Mouse (Mus musculus): ENCODE measurements at regions not wholly inside any gene's neighbourhood (a gene's known extent, or its start where the extent isn't known, plus 50 kb on each side); places are given as distances from the start of the nearest gene placed in this dataset.

- no peak for DNase-seq (ENCODE audit: low spot score in 2 of 2)
- intact Hi-C loops (cut with DNase I) = no loop called here
These were observed 248.1 kb upstream of the Nrip1 start for GRCm38 (mm10) chr16:76621715-76622114.

GRCm38 (mm10) chr16:76618295-76618694 is 244.7 kb upstream of the Nrip1 start:
- DNase-seq (ENCODE audit: low spot score in 2 of 2) = peak; percentile 16 to 18
- intact Hi-C loops (cut with DNase I) = no loop called here

GRCm38 (mm10) chr16:76611061-76611460 is 237.4 kb upstream of the Nrip1 start:
- intact Hi-C loops (cut with DNase I) = no loop called here
- DNase-seq (ENCODE audit: low spot score in 2 of 2) = no peak

GRCm38 (mm10) chr16:76604914-76605313 is 231.3 kb upstream of the Nrip1 start:
- DNase-seq (ENCODE audit: low spot score in 2 of 2) = no peak
- intact Hi-C loops (cut with DNase I) = no loop called here

DNA sequence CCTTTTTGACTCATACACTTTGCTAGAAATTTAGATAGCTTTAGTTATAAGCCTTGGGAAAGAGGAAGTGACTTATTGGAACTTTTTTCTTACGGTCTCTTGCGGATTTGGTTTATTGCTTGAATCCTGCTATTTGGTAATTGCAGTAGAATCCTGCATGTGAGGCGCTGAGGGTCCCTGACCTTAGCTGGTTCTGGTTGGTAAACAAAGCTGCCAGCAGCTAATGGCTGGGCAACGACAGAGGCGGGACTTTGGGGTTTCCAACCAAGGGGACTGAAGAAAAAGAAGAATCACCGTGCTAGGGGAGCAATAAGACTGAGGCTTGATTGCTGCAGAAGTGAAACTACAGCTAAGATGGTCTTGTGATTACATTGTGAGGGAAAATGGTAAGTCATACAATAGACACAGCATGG is 230.2 kb upstream of the Nrip1 start:
- DNase-seq (ENCODE audit: low spot score in 2 of 2) = no peak
- intact Hi-C loops (cut with DNase I) = no loop called here

DNA sequence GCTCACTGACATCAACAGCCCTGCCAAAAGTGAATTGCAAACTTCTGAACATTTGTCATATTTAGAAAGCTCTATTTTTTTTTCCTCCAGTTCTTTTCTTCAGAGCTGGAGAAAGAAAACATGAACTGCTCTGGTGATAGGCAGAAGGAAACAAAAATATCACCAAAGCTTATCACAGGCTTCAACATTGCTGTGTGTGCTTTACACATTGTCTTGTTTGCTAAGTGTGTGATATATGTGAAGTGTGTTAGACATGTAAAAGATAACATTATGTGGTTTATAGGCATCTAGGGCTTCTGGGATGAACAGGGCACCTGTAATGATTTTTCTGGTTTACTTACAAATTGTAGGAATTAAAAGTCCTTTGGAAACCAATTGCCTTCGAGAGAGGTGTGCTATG is 229.8 kb upstream of the Nrip1 start:
- DNase-seq (ENCODE audit: low spot score in 2 of 2) = no peak
- intact Hi-C loops (cut with DNase I) = no loop called here

DNA sequence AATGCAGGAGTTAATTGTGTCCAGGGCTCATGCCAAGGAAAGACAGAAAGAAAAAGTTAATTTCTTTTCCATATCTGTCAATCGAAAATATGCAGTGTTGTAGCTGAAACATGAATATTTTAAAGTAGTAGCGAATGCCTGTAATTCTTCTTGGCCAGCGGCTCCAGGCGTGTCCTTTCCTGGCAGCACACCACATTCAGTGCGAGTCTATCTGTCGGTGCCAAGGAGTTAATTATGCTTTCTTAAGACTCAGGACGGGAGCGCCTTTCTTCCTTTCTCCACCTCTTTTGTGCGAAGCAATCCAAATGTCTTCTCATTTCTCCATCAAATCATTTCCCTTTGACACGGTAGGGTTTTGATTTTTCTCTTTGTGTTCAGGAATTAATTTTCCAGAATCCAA is 226.5 kb upstream of the Nrip1 start:
- DNase-seq (ENCODE audit: low spot score in 2 of 2) = peak in 1 of 2 experiments; percentile 5
- intact Hi-C loops (cut with DNase I) = no loop called here

DNA sequence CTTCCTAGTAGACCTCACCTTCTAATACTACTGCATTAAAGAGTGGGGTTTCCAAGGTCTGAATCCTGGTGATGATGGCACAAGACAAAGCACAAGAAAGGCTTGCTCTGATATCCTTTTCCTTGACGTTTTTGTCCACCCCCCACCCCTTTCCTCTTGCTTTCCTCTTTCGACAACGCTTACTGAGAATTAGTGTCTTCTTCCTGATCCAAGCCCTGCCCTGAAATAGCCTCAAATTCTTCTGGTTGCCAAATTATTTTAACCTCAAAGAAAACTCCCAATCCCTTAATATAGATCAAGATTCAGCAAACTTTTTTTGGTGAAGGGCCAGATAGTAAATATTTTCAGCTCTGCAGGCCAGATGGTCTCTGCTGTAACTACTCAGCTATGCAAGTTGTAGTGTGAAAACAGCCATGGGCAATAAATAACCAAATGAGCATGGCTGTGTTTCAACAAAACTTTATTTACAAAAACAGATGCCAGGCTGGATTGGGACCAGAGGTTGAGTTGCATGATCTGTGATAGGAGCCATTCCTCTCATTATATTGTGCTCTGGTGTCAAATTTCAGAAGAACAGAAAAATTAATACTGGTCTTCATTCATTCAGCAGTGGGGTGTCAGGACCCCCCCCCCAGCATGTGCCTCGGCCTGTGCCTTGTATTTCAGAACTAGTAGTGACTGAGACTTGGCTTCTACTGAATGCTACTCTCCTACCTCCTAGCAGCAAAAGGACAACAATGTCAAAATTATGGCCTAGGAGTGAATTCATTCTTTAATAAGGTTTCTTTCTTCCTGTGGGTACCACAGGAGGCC is 218.5 kb upstream of the Nrip1 start:
- intact Hi-C loops (cut with DNase I) = no loop called here
- DNase-seq (ENCODE audit: low spot score in 2 of 2) = no peak

GRCm38 (mm10) chr16:76589791-76590190 is 216.2 kb upstream of the Nrip1 start:
- intact Hi-C loops (cut with DNase I) = no loop called here
- DNase-seq (ENCODE audit: low spot score in 2 of 2) = no peak

GRCm38 (mm10) chr16:76577206-76577605 is 203.6 kb upstream of the Nrip1 start:
- intact Hi-C loops (cut with DNase I) = no loop called here
- DNase-seq (ENCODE audit: low spot score in 2 of 2) = no peak

DNA sequence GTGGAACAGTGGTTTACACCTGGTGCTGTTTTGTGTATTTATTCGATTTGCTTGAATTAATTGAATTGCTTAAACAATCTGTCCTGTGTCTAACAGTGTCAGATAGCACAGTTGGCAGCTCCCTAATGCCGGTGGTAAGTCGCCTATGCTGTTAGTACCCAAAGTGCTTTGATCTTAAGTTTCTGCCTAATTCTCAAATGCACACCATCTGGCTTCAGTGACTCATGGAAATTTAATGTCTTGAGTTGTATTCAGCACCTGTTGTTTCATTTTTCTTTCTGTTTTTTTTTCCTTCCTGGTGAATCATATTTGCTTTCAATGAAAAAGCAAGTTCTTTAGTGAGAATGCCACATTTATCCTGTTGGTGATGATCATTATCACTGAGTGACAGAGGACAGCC is 201.7 kb upstream of the Nrip1 start:
- intact Hi-C loops (cut with DNase I) = no loop called here
- peak in 1 of 2 experiments; percentile 4 for DNase-seq (ENCODE audit: low spot score in 2 of 2)

DNA sequence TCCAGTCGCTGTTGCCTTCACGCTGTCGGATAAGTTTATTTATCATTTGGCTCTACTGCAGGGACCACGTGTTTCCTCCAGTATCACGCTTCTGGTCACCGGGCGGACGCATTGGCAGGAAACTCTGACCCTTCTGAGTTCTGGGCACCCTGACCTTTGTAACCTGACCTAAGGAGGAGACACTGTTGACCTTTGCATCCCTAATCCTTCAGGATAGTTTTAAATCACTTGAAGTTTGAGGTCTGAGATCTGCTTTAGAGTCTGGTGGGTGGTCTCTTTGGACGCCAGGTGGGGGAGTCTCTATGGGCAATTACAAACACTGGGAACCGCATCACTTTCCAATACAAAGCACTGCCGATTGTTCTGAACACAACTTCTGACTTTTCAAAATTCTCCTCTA is 192.6 kb upstream of the Nrip1 start:
- intact Hi-C loops (cut with DNase I) = no loop called here
- no peak for DNase-seq (ENCODE audit: low spot score in 2 of 2)

- intact Hi-C loops (cut with DNase I) = no loop called here
- DNase-seq (ENCODE audit: low spot score in 2 of 2) = no peak
These were observed 181.2 kb upstream of the Nrip1 start for GRCm38 (mm10) chr16:76554846-76555245.

DNA sequence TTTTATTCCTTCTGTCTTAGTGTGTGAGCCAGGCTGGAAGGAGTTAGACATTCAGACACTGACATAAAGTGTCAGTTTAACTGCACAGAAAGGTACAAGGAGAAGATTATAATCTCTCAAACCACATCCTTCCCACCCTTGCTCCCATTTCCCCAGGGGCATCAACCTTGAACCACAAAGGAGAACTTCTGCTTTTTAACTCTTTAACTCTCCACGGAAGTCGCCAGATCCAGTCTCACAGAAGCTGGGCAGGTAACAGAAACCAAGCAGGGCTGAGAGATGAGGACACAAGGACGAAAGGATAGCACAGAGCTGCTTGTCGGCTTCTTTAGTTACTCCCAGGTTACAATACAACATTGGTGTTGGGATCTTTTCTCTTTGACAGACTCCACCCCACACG is 176.0 kb upstream of the Nrip1 start:
- intact Hi-C loops (cut with DNase I) = no loop called here
- DNase-seq (ENCODE audit: low spot score in 2 of 2) = no peak

DNA sequence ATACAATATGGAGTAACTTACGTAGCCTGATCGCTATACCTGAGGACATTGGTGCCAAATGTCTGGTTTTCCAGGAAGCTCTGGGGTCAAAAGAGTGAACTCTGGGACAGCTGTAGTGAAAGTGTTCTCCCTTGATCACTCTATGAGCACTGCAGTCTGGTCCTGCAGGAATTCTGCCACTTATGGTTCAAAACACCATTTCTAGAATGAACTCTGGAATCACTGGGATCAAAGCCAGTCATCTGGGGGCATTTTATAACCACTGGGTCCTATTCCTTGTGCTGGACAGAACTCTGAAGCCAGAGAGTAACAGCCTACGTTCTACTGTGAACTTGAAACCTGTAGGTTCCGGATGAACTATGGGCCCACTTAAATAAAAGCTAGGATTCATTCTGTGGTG is 173.5 kb upstream of the Nrip1 start:
- intact Hi-C loops (cut with DNase I) = no loop called here
- DNase-seq (ENCODE audit: low spot score in 2 of 2) = no peak

DNA sequence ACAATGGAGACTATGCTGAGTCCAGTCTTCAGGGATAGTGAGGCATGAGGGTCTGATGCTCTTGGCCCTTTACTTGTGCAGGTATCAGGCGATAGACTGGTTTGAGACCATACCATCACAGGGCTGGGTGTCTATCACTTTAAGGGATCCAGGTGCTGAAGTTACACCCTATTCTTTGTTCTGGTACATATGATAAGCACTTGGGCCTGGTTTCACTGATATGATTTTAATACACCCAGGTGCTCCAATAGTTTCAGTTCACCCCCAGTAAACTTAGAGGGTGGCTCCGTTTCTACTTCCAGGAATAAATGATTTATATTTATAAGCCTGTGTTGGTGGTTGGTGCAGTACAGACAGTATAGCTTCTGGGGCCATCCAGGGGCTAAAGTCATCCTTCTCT is 173.0 kb upstream of the Nrip1 start:
- no peak for DNase-seq (ENCODE audit: low spot score in 2 of 2)
- intact Hi-C loops (cut with DNase I) = no loop called here

GRCm38 (mm10) chr16:76545942-76546341 is 172.3 kb upstream of the Nrip1 start:
- DNase-seq (ENCODE audit: low spot score in 2 of 2) = no peak
- intact Hi-C loops (cut with DNase I) = no loop called here

DNA sequence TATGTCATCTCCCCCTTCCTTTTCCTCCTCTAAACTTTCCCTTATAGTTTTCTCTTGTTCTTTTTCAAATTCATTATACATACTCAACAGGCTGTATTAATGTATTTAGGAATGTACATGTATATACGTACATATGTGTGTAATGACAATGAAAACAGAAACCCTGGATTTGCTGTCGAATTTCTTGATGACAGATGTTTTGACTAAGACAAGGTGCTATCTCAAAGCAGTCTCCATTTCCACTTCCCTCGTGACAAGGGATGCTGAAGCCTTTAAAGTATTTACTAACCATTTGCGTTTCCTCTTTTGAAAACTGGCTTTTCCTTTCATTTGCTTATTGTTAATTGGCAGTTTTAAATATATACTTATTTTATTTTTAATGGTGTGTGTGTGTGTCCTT is 171.3 kb upstream of the Nrip1 start:
- DNase-seq (ENCODE audit: low spot score in 2 of 2) = no peak
- intact Hi-C loops (cut with DNase I) = no loop called here

DNA sequence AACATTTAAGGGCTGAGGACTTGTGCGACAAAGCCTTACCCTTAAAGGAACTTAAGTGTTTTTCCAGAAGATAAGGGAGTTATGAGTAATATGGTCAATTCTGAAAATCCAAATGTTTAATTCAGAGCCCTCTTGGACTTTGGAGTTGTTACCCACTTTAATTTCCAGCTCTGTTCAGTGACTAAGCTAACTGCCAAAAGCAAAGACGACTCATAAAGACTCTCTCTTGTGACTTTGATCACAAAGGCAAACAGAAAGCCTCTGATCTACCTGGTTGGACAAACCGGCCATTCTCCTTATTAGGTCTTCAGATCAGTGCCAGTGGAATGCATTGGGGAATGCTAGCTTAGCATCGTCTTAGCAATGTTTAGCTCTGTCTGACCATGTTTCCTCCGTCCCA is 167.3 kb upstream of the Nrip1 start:
- intact Hi-C loops (cut with DNase I) = no loop called here
- no peak for DNase-seq (ENCODE audit: low spot score in 2 of 2)

DNA sequence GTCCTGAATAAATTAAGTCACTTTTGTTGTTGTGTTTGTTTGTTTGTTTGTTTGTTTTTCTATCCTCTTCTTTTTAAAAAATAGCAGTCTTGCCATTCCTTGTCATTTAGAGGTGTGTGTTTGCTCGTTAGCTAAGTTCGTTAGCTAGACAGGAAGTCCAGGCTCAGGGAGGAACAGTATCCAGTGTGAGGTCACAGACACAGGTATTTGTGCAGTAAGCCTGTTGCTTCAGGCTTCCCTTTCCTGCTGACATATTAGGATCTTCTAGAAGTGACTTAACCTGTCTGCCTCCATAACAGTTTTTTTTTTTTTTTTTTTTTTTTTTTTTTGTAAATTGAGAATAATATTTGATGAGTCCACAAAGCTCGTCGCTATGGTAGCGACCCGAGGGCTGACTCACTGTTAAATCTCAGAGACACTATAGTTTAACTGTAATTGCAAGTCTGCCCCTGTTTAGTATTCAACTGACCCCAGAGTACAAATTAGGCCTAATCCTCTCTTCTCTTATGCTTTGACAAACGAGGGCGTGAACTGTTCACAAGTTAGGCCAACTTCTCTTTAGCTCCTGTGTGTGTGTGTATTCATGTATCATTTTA is 166.8 kb upstream of the Nrip1 start:
- intact Hi-C loops (cut with DNase I) = no loop called here

DNA sequence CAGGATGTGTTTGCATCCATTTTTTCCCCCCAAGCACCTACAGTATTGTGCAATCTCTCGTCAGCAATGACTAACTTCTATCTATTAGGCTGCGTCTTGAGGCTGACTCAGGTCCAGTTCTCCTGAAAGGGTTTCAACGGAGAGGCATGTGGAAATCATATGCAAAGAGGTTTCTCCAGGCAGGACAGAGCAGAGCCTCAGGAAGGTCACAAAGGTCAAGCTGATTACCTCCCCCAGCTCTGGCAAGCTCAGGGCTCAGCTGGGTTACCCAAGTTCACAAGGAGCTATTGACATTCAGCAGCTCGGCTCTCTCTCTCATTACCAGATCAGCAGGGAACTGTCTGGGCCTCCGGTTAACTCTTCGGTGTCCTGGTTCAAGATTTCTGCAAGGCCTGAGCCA is 166.0 kb upstream of the Nrip1 start:
- no peak for DNase-seq (ENCODE audit: low spot score in 2 of 2)
- intact Hi-C loops (cut with DNase I) = no loop called here

More for the DNA sequence above, 166.8 kb upstream of the Nrip1 start:
- no peak for DNase-seq (ENCODE audit: low spot score in 2 of 2)

GRCm38 (mm10) chr16:76537871-76538270 is 164.2 kb upstream of the Nrip1 start:
- no peak for DNase-seq (ENCODE audit: low spot score in 2 of 2)
- intact Hi-C loops (cut with DNase I) = no loop called here

Data from left cerebral cortex, postnatal 36 days (tissue).